Mouse (Mus musculus) cortical plate, adult 2 months (tissue): Measurements from ENCODE around the gene N4bp2l1.
A peak's percentile ranks its signal among the peaks of the same experiment; 100 is the strongest.

ENCODE experiments used
- CTCF ChIP-seq: fragments of 200-500 bp; IDR thresholded peaks from 2 replicates; pipeline ENCODE4 v1.5.1; 2011; ENCODE audit warnings: mild to moderate bottlenecking, control low read depth, low read length; ENCODE audit not compliant: insufficient read depth; ENCODE audit errors: extremely low read depth
- POLR2A ChIP-seq: fragments of 200-500 bp; IDR thresholded peaks from 2 replicates; pipeline ENCODE4 v1.6.1; 2011; ENCODE audit warnings: mild to moderate bottlenecking, low read length, control low read depth; ENCODE audit not compliant: insufficient read depth; ENCODE audit errors: extremely low read depth

GRCm38 (mm10) chr5:150521937-150522866 is 74.8 kb downstream of the N4bp2l1 start, which contains the start of gene Brca2:
- no peak for TF ChIP-seq CTCF
- peak; percentile 80 for TF ChIP-seq POLR2A
